Mouse (Mus musculus): Measurements from ENCODE around the gene Sec14l4.

DNA sequence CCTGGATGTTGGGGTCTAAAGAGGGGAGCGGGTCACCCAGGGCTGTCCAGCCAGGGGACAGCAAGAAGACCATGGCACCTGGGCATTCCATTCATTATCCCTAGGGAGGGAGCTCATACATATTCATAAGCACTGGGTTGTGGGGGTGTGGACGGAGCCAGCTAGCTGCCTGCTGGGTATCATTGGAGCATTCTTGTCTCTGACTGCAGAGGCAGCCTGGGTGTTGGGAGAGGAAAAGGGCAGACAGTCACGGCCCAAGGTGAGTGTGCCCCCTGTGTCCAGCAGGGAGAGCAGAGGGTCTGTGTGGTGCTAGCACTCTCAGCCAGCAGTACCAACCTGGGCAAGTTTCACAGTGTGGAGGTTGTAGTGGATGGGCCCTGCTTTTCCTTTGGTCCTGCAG, 41.5 kb upstream of the Sec14l4 start:
- TF ChIP-seq CTCF (IDR thresholded peaks at IDR 0.05; ENCODE audit: borderline replicate concordance, extremely low read depth, insufficient read depth, insufficient read length): no peak
- TF ChIP-seq POLR2A (IDR thresholded peaks at IDR 0.05; ENCODE audit: borderline replicate concordance, extremely low read depth, insufficient read depth, insufficient read length, poor library complexity, severe bottlenecking): no peak
